Mouse (Mus musculus) heart, postnatal 0 days (tissue): ENCODE results near the gene Slc47a2. TPM values are rescaled to one million over a fixed set of nuclear protein-coding genes. Genes with fewer than 3 reads are reported as not detected.
A peak's percentile ranks its signal among the peaks of the same experiment; 100 is the strongest.

Experiments
- ATAC-seq: fragments of 200-750 bp; cut with Nextera tagmentation; 2 replicates; pipeline ENCODE4 v1.8.0; 2017; ENCODE audit warnings: low read depth, moderate number of reproducible peaks, moderate library complexity; ENCODE audit not compliant: insufficient read depth
- DNase-seq: peaks from one replicate; pipeline ENCODE4 v3.0.0-alpha.2; 2016; ENCODE audit warnings: low spot score
- H3K27ac ChIP-seq: fragments of 300-500 bp; sonication (generic); 2 replicates; pipeline ENCODE4 v1.5.1; 2014; ENCODE audit warnings: low read depth, mild to moderate bottlenecking
- H3K27me3 ChIP-seq: fragments of 300-500 bp; sonication (generic); 2 replicates; pipeline ENCODE4 v1.6.1; 2014; ENCODE audit warnings: low read length, mixed read lengths; ENCODE audit not compliant: control insufficient read depth, insufficient read depth
- H3K36me3 ChIP-seq: fragments of 300-500 bp; sonication (generic); replicated peaks from 2 replicates; pipeline ENCODE4 v1.6.1; 2014; ENCODE audit warnings: low read length, mixed read lengths; ENCODE audit not compliant: control insufficient read depth, insufficient read depth
- H3K4me1 ChIP-seq: fragments of 300-500 bp; sonication (generic); 2 replicates; pipeline ENCODE4 v1.6.1; 2014; ENCODE audit warnings: antibody characterized with exemption; ENCODE audit not compliant: control insufficient read depth, insufficient read depth
- H3K4me2 ChIP-seq: fragments of 300-500 bp; sonication (generic); 2 replicates; pipeline ENCODE4 v1.6.1; 2014; ENCODE audit warnings: low read depth, mild to moderate bottlenecking, low read length, moderate library complexity
- H3K4me3 ChIP-seq: fragments of 300-500 bp; sonication (generic); 2 replicates; pipeline ENCODE4 v1.5.1; 2014; ENCODE audit warnings: low read depth, low read length
- H3K9ac ChIP-seq: fragments of 300-500 bp; sonication (generic); replicated peaks from 2 replicates; pipeline ENCODE4 v1.6.1; 2014; ENCODE audit warnings: low read depth, low read length, mixed read lengths
- H3K9me3 ChIP-seq: fragments of 300-500 bp; sonication (generic); replicated peaks from 2 replicates; pipeline ENCODE4 v1.6.1; 2016; ENCODE audit warnings: low read length; ENCODE audit not compliant: control insufficient read depth
- CTCF ChIP-seq: IDR thresholded peaks from 2 replicates; pipeline ENCODE4 v1.5.1; 2016; ENCODE audit warnings: antibody characterized with exemption, control low read depth, low read depth
- EP300 ChIP-seq: IDR thresholded peaks from 2 replicates; pipeline ENCODE4 v1.6.1; 2016; ENCODE audit warnings: antibody characterized with exemption, low read depth
- WGBS: fragments of 180-500 bp; shearing (Covaris S2); extraction: QIAGEN DNeasy Blood & Tissue Kit; methylation state at CpG from one replicate; pipeline ENCODE4 v1.1.7; 2014; 5-methylcytosine and 5-hydroxymethylcytosine counted together
- polyA plus RNA-seq: library from polyadenylated mRNA; unstranded; fragments of >200 nt; fragmentation: Nextera tagmentation; extraction: Ambion mirVana; gene quantifications from 2 replicates; pipeline ENCODE4 v1.2.1, GENCODE M21; 2015
- total RNA-seq: library from RNA; depleted of rRNA; stranded (reverse); fragments of >200 nt; gene quantifications from 2 replicates; pipeline ENCODE4 v1.2.3, GENCODE M21; 2014; ENCODE audit warnings: low replicate concordance

The Slc47a2 gene
- total and polyA plus RNA-seq, 2 experiments from 2014 or later, result 0.14 TPM; not detected in 1

DNA sequence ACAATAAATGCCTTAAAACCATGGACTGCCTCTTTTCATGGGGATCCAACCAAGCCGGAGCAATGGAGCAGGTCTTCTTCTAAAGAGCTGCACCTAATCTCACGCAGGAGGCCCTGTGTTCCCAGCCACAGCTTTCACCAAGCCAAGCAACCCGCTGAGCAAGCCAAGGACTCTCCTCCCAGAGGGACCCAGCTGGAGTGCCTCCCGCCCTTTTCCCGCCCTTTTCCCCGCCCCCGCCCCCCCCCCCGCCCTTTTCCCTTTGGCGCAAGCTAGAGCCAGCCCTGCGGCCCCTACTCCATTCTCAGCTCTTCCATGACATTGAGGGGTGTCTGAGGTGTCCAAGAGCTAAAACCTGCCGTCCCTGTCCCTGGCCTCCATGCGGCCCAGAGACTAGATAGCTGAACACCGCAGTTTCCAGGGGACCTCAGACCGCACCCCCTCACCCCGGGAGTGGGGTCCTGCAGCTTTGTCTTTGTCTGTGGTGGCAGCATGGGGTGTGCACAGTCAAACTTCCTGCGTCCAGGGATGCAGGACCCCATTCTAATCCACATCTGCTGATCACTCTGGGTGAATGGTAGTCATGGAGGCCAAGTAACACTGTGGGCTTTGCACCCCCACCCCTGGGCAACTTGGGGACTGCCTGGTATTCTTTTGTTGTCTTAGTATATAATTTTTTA is 41.8 kb downstream of the Slc47a2 start:
- Histone ChIP-seq H3K27ac (no peak overlapping the region), H3K9ac (no peak overlapping the region), H3K4me3 (no peak overlapping the region), H3K9me3 (no peaks in the 10 kb centered on the region), H3K4me1 (peaks cover 24% of the 10 kb centered on the region), H3K4me2 (peak overlapping the region; percentile 48), H3K36me3 (no peaks in the 10 kb centered on the region), H3K27me3 (no peaks in the 10 kb centered on the region)
- WGBS, result 24% methylated on average over 13 of the region's 16 CpGs
- no peak for TF ChIP-seq EP300
- TF ChIP-seq CTCF, result no peak
- DNase-seq, result peak; percentile 49
- ATAC-seq, result peak; percentile 76

GRCm38 (mm10) chr11:61300205-61300604 is 42.5 kb downstream of the Slc47a2 start:
- DNase-seq, result no peak
- Histone ChIP-seq H3K9ac (no peak overlapping the region), H3K4me2 (peak overlapping the region; percentile 48; the same call in 1 of the 2 replicates), H3K27me3 (no peaks in the 10 kb centered on the region), H3K36me3 (no peaks in the 10 kb centered on the region), H3K4me3 (no peak overlapping the region), H3K27ac (peak overlapping the region; percentile 0; the same call in 1 of the 2 replicates), H3K4me1 (peaks cover 24% of the 10 kb centered on the region), H3K9me3 (0 out of 2 replicates have a peak, but pooled peaks cover 6% of the 10 kb centered on the region)
- TF ChIP-seq CTCF (no peak), EP300 (no peak)
- 44% methylated on average over 3 of the region's 3 CpGs for WGBS
- ATAC-seq, result no peak

GRCm38 (mm10) chr11:61297901-61298300 is 44.8 kb downstream of the Slc47a2 start:
- no peak for DNase-seq
- no peak for ATAC-seq
- TF ChIP-seq CTCF, result no peak
- TF ChIP-seq EP300, result no peak
- no peak overlapping the region for H3K27ac ChIP-seq
- H3K9me3 ChIP-seq, result 0 out of 2 replicates have a peak, but pooled peaks cover 6% of the 10 kb centered on the region
- 51% methylated on average over 2 of the region's 2 CpGs for WGBS
- H3K36me3 ChIP-seq, result no peaks in the 10 kb centered on the region
- H3K4me1 ChIP-seq, result peaks cover 24% of the 10 kb centered on the region
- no peaks in the 10 kb centered on the region for H3K27me3 ChIP-seq
- no peak overlapping the region for H3K4me3 ChIP-seq
- no peak overlapping the region for H3K9ac ChIP-seq
- H3K4me2 ChIP-seq, result no peak overlapping the region

GRCm38 (mm10) chr11:61297326-61297725 is 45.3 kb downstream of the Slc47a2 start:
- Histone ChIP-seq H3K36me3 (no peaks in the 10 kb centered on the region), H3K4me1 (peaks cover 24% of the 10 kb centered on the region), H3K27ac (no peak overlapping the region), H3K27me3 (no peaks in the 10 kb centered on the region), H3K9ac (no peak overlapping the region), H3K4me2 (no peak overlapping the region), H3K9me3 (0 out of 2 replicates have a peak, but pooled peaks cover 6% of the 10 kb centered on the region), H3K4me3 (no peak overlapping the region)
- 80% methylated on average over 2 of the region's 2 CpGs for WGBS
- ATAC-seq, result no peak
- DNase-seq, result no peak
- TF ChIP-seq EP300 (no peak), CTCF (no peak)

DNA sequence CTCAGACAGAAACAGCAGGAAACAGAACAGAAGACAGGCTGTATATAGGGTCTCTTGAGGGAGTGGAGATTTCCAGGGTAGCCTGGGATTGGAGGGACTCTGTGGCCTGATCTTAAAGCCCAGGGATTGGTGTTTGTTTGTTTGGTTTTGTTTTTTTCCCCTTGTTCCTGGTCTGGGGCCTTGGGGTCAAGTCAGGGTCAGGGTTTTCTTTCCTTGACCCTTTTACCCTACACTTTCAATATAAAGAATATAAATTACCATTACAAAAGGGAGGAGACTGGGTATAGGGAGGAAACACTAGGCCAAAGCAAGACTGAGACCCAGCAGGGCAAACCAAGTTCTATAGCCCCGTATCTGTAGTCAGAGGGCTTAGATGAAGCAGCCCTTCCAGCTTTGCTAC is 46.1 kb downstream of the Slc47a2 start:
- Histone ChIP-seq H3K27me3 (no peaks in the 10 kb centered on the region), H3K4me1 (peaks cover 24% of the 10 kb centered on the region), H3K4me2 (no peak overlapping the region), H3K9ac (no peak overlapping the region), H3K9me3 (0 out of 2 replicates have a peak, but pooled peaks cover 6% of the 10 kb centered on the region), H3K27ac (no peak overlapping the region), H3K36me3 (no peaks in the 10 kb centered on the region), H3K4me3 (no peak overlapping the region)
- DNase-seq (no peak), ATAC-seq (no peak)
- TF ChIP-seq CTCF (no peak), EP300 (no peak)
- WGBS, result 80% methylated on average over 1 of the region's 1 CpGs
